Mouse (Mus musculus) heart, embryonic 11.5 days (tissue): ENCODE measurements around the gene Mepe. TPM values are rescaled to one million over a fixed set of nuclear protein-coding genes. Genes with fewer than 3 reads are reported as not detected.

Experiments used
- ATAC-seq: fragments of 200-750 bp; cut with Nextera tagmentation; replicated peaks from 2 replicates; pipeline ENCODE4 v1.8.0; 2017; ENCODE audit warnings: moderate library complexity; ENCODE audit not compliant: insufficient number of reproducible peaks, low FRiP score, low TSS enrichment
- H3K27ac ChIP-seq: fragments of 300-500 bp; sonication (generic); 2 replicates; pipeline ENCODE4 v1.5.1; 2014; ENCODE audit warnings: mild to moderate bottlenecking, low read depth, low read length
- H3K27me3 ChIP-seq: fragments of 300-500 bp; sonication (generic); 2 replicates; pipeline ENCODE4 v1.6.1; 2014; ENCODE audit warnings: mild to moderate bottlenecking, low read length, mixed read lengths; ENCODE audit not compliant: control insufficient read depth, insufficient read depth
- H3K36me3 ChIP-seq: fragments of 300-500 bp; sonication (generic); 2 replicates; pipeline ENCODE4 v1.6.1; 2014; ENCODE audit warnings: mild to moderate bottlenecking, low read length, moderate library complexity, mixed read lengths; ENCODE audit not compliant: control insufficient read depth, insufficient read depth
- H3K4me1 ChIP-seq: fragments of 300-500 bp; sonication (generic); 2 replicates; pipeline ENCODE4 v1.6.1; 2014; ENCODE audit warnings: low read length; ENCODE audit not compliant: control insufficient read depth, insufficient read depth
- H3K4me2 ChIP-seq: fragments of 300-500 bp; sonication (generic); 2 replicates; pipeline ENCODE4 v1.6.1; 2014; ENCODE audit warnings: mild to moderate bottlenecking, moderate library complexity
- H3K4me3 ChIP-seq: fragments of 300-500 bp; sonication (generic); 2 replicates; pipeline ENCODE4 v1.5.1; 2014; ENCODE audit warnings: low read depth, low read length
- H3K9ac ChIP-seq: fragments of 300-500 bp; sonication (generic); 2 replicates; pipeline ENCODE4 v1.6.1; 2014; ENCODE audit warnings: mild to moderate bottlenecking, low read depth, low read length, moderate library complexity
- H3K9me3 ChIP-seq: fragments of 300-500 bp; sonication (generic); replicated peaks from 2 replicates; pipeline ENCODE4 v1.6.1; 2016; ENCODE audit warnings: low read length; ENCODE audit not compliant: control insufficient read depth
- WGBS: fragments of 180-500 bp; shearing (Covaris S2); extraction: QIAGEN DNeasy Blood & Tissue Kit; methylation state at CpG from one replicate; pipeline ENCODE4 v1.1.7; 2014; ENCODE audit not compliant: insufficient replicate concordance; 5-methylcytosine and 5-hydroxymethylcytosine counted together
- polyA plus RNA-seq: library from polyadenylated mRNA; unstranded; fragments of >200 nt; fragmentation: Nextera tagmentation; extraction: Ambion mirVana; gene quantifications from 2 replicates; pipeline ENCODE4 v1.2.1, GENCODE M21; 2014

Gene Mepe
- polyA plus RNA-seq, 1 experiment from 2014 or later = not detected

DNA sequence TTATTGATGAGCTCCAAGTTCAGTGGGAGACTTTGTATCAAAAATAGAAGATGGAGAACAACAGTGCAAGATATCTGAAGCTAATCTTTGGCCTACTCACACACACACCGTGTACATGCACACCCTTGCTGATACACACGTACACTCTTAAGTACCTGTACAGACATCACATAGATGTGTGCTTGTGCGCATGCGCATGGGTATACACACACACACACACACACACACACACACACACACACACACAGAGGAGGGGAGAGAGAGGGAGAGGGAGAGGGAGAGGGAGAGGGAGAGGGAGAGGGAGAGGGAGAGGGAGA, 15.3 kb downstream of the Mepe start:
- Histone ChIP-seq H3K27me3 (no peaks in the 10 kb centered on the region), H3K4me1 (no peaks in the 10 kb centered on the region), H3K27ac (no peak overlapping the region), H3K4me3 (no peak overlapping the region), H3K9ac (no peak overlapping the region), H3K4me2 (no peak overlapping the region), H3K9me3 (no peaks in the 10 kb centered on the region), H3K36me3 (no peaks in the 10 kb centered on the region)
- ATAC-seq = no peak
- 87% methylated on average over 4 of the region's 4 CpGs for WGBS

GRCm38 (mm10) chr5:104342881-104343280, 17.8 kb downstream of the Mepe start:
- no peak overlapping the region for H3K27ac ChIP-seq
- H3K9ac ChIP-seq = no peak overlapping the region
- H3K36me3 ChIP-seq = no peaks in the 10 kb centered on the region
- no peak overlapping the region for H3K4me3 ChIP-seq
- H3K9me3 ChIP-seq = no peaks in the 10 kb centered on the region
- H3K27me3 ChIP-seq = no peaks in the 10 kb centered on the region
- ATAC-seq = no peak
- WGBS = 40% methylated on average over 6 of the region's 6 CpGs
- no peaks in the 10 kb centered on the region for H3K4me1 ChIP-seq
- no peak overlapping the region for H3K4me2 ChIP-seq

DNA sequence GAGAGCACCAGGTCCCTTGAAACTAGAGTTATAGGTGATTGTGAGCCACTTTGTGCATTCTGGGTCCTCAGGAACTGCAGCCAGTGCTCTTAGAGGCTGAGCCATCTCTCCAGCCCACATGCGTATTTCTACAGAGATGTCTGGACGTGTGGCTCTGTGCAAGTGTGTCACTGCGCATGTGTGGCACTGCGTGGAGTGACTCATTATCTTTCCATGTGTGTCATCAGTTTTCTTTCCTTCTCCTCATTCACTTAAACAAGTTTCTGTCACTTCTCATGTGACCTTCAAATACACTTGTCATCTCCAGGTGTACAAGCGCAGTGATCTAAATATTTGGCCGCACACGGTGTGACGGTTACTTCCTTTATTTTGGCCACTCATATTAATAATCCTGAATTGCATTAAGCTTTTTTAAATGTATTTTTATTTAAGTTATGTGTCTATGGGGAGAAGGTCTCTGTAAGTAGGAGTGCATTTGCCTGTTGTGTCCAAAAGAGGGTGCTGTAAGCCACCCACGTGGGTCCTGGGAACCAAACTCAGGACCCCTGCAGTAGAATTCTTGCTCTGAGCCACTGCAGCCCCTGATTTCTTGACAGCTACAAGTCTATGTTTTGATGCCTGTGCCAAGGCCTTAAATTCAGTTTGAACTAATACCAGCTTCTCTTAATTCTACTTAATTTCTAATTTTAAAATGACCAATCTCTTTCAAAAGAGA, 19.6 kb downstream of the Mepe start:
- H3K27me3 ChIP-seq = no peaks in the 10 kb centered on the region
- H3K27ac ChIP-seq = no peak overlapping the region
- H3K4me1 ChIP-seq = no peaks in the 10 kb centered on the region
- H3K9me3 ChIP-seq = no peaks in the 10 kb centered on the region
- 64% methylated on average over 9 of the region's 9 CpGs for WGBS
- no peak overlapping the region for H3K4me3 ChIP-seq
- H3K4me2 ChIP-seq = no peak overlapping the region
- no peaks in the 10 kb centered on the region for H3K36me3 ChIP-seq
- no peak overlapping the region for H3K9ac ChIP-seq
- no peak for ATAC-seq

DNA sequence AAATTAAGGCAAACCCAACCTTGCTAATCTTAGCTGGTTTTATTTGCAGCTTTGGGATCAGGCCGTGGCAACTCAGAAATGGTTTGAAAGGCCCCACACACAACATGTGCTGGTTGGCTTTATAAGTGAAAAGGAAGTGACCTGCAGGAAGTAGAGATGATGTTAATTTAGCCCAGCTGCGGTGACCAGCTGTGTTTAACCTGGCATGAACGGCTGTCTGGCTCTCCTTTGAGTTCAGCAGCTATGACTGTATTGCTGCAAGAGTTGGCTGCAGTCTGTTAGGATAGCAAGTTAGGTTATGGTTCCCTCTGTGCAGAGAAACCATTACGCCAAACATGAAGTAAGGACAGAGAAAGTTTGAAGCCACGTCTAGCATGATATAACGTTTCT, 20.1 kb downstream of the Mepe start:
- Histone ChIP-seq H3K27me3 (no peaks in the 10 kb centered on the region), H3K36me3 (no peaks in the 10 kb centered on the region), H3K27ac (no peak overlapping the region), H3K9ac (no peak overlapping the region), H3K4me2 (no peak overlapping the region), H3K9me3 (no peaks in the 10 kb centered on the region), H3K4me3 (no peak overlapping the region), H3K4me1 (no peaks in the 10 kb centered on the region)
- ATAC-seq = no peak
- 73% methylated on average over 6 of the region's 6 CpGs for WGBS

- Histone ChIP-seq H3K4me1 (no peaks in the 10 kb centered on the region), H3K27ac (no peak overlapping the region), H3K9me3 (no peaks in the 10 kb centered on the region), H3K4me2 (no peak overlapping the region), H3K36me3 (no peaks in the 10 kb centered on the region), H3K9ac (no peak overlapping the region), H3K27me3 (no peaks in the 10 kb centered on the region), H3K4me3 (no peak overlapping the region)
- WGBS = 72% methylated on average over 1 of the region's 1 CpGs
- ATAC-seq = no peak
These were observed 25.9 kb downstream of the Mepe start for GRCm38 (mm10) chr5:104351041-104351440.

DNA sequence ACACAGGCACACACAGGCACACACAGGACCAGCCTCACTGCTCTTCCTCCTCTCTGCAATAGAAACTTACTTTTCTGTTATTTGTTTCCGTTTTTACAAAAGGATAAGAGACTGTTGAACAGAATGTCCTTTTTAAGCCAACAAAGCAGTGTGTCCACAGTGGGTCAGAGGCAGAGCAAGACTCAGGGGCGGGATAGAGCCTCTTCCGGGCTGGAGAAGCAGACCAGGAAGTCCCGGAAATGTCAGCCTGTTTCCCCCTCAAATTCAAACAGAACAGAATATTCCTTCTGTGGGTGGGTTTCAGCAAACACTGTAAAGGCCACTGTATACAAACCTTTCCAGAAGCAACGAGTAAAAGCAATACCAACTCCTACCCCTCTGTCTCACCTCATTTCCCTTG, 26.7 kb downstream of the Mepe start:
- no peaks in the 10 kb centered on the region for H3K9me3 ChIP-seq
- WGBS = 54% methylated on average over 5 of the region's 5 CpGs
- no peaks in the 10 kb centered on the region for H3K27me3 ChIP-seq
- H3K4me1 ChIP-seq = no peaks in the 10 kb centered on the region
- H3K4me3 ChIP-seq = no peak overlapping the region
- H3K9ac ChIP-seq = no peak overlapping the region
- H3K36me3 ChIP-seq = no peaks in the 10 kb centered on the region
- no peak overlapping the region for H3K27ac ChIP-seq
- ATAC-seq = no peak
- H3K4me2 ChIP-seq = no peak overlapping the region

GRCm38 (mm10) chr5:104357575-104357974, 32.4 kb downstream of the Mepe start:
- no peaks in the 10 kb centered on the region for H3K9me3 ChIP-seq
- H3K9ac ChIP-seq = no peak overlapping the region
- no peaks in the 10 kb centered on the region for H3K27me3 ChIP-seq
- H3K36me3 ChIP-seq = no peaks in the 10 kb centered on the region
- WGBS = 79% methylated on average over 5 of the region's 5 CpGs
- H3K4me3 ChIP-seq = no peak overlapping the region
- H3K4me2 ChIP-seq = no peak overlapping the region
- no peak overlapping the region for H3K27ac ChIP-seq
- peaks cover 8% of the 10 kb centered on the region for H3K4me1 ChIP-seq
- ATAC-seq = no peak

GRCm38 (mm10) chr5:104358592-104358991, 33.5 kb downstream of the Mepe start:
- H3K4me3 ChIP-seq = no peak overlapping the region
- peak overlapping the region; percentile 29; the same call in 1 of the 2 replicates for H3K4me2 ChIP-seq
- no peaks in the 10 kb centered on the region for H3K9me3 ChIP-seq
- H3K27ac ChIP-seq = no peak overlapping the region
- WGBS = 36% methylated on average over 7 of the region's 7 CpGs
- H3K27me3 ChIP-seq = no peaks in the 10 kb centered on the region
- no peak overlapping the region for H3K9ac ChIP-seq
- no peak for ATAC-seq
- H3K36me3 ChIP-seq = no peaks in the 10 kb centered on the region
- H3K4me1 ChIP-seq = peaks cover 8% of the 10 kb centered on the region

DNA sequence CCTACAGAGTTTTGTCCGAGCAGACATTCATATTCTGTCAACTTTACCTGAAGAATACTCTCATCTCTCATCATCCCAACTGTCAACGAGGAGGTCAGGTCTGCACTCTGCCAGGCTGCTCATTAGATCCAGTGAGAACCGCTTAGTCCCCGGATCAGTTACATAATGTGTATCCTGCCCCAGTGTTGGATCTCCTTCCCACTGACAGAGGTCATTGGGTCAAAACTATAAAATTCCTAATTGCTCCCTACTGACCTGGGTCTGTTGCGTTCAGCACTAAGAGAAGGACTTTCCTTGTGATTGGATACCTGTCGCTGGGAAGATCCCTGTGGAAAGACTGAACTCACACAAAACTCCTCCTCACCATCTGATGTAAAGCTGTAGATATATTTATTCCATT, 34.1 kb downstream of the Mepe start:
- Histone ChIP-seq H3K27ac (no peak overlapping the region), H3K4me1 (peaks cover 8% of the 10 kb centered on the region), H3K9me3 (no peaks in the 10 kb centered on the region), H3K4me2 (no peak overlapping the region), H3K36me3 (no peaks in the 10 kb centered on the region), H3K9ac (no peak overlapping the region), H3K27me3 (no peaks in the 10 kb centered on the region), H3K4me3 (no peak overlapping the region)
- WGBS = 69% methylated on average over 6 of the region's 6 CpGs
- no peak for ATAC-seq
